Mouse (Mus musculus): ENCODE data around the gene Zfp775.

DNA sequence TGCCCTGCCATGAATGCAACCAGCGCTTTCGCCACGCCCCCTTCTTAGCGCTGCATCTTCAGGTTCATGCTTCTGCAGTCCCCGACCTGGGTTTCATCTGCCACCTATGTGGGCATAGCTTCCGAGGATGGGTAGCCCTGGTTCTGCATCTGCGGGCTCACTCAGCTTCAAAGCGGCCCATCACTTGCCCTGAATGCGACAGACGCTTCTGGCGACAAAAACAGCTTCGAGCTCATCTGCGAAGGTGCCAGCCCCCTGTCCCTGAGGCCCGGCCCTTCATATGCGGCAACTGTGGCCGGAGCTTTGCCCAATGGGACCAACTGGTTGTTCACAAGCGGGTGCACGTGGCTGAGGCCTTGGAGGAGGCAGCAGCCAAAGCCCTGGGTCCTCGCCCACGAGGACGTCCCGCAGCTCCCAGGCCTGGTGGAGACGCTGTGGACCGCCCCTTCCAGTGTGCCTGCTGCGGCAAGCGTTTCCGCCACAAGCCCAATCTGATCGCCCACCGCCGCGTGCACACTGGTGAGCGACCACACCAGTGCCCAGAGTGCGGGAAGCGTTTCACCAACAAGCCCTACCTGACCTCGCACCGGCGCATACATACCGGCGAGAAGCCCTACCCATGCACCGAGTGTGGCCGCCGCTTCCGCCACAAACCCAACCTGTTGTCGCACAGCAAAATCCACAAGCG, 5.2 kb upstream of the Zfp775 start:
- TF ChIP-seq CTCF (IDR thresholded peaks at IDR 0.05), result no peak
- TF ChIP-seq POLR2A (IDR thresholded peaks at IDR 0.05; ENCODE audit: insufficient read depth, low read depth, low read length), result no peak
- no peak for TF ChIP-seq EP300 (IDR thresholded peaks at IDR 0.05; ENCODE audit: insufficient read depth, low read depth, low read length)
